Mouse (Mus musculus) cerebellum, adult 2 months (tissue): ENCODE data around the gene Olfr283.

Experiments
- CTCF ChIP-seq: fragments of 200-500 bp; IDR thresholded peaks from 2 replicates; pipeline ENCODE4 v1.5.1; 2011; ENCODE audit warnings: low read depth, mild to moderate bottlenecking, control low read depth, low read length, moderate library complexity, borderline replicate concordance; ENCODE audit not compliant: insufficient read depth
- POLR2A ChIP-seq: fragments of 200-500 bp; IDR thresholded peaks from 2 replicates; pipeline ENCODE4 v1.6.1; 2011; ENCODE audit warnings: low read length, control low read depth, borderline replicate concordance; ENCODE audit not compliant: insufficient read depth

DNA sequence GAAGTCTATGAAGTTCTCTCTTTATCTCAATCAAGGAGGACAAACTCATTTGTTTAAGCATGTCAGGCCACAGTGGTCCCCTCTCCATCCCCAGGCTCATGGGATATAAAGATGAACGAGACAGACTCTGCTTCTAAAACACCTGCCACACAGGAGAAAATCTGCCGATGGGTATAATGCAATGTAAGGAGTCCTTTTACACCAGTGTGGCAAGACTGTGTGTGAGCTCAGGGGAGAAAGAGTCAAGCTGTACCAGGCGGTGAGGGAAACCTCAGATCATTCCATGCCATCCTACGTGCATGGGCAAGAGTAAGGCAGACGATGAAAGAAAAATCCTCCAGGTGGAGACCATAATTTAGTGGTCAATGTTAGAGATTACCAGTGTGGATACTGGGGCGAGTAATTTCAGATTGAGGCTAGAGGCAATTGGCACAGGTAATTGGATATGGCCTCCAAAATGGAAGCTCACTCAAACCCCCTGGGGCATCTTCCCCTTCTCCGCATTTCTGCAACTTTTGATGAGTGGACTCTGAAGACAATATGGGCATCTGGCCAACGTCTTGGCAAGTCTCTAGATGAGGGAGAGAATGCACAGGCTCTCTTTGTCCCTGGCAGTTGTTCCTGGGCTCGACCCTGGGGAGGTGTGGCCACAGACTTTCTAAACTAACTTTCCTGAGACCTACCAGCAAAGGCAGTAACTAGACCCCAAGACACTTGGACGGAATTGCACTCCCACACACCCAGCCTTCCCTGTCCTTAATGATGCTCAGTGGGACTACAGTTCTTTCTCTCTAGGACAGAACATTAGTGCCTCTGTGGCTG, 10.5 kb upstream of the Olfr283 start:
- TF ChIP-seq CTCF (no peak), POLR2A (no peak)
